Mouse (Mus musculus): ENCODE results near the gene Ccdc58. TPM values are rescaled to one million over a fixed set of nuclear protein-coding genes. Genes with fewer than 3 reads are reported as not detected.
"Not testable (repeated sequence)": the region's sequence is repeated elsewhere in the genome, so short reads cannot be mapped to it uniquely, and the experiment has no call there.

Ccdc58 gene
- polyA plus RNA-seq, 1 experiment from 2014 or later: 47.7 TPM

GRCm38 (mm10) chr16:36089065-36089464 is 17.6 kb downstream of the Ccdc58 start:
- Histone ChIP-seq H3K4me2 (replicated peaks) (no peak overlapping the region), H3K4me3 (no peak overlapping the region), H3K9ac (no peak overlapping the region), H3K27ac (no peak overlapping the region), H3K4me1 (no peaks in the 10 kb centered on the region), H3K9me3 (no peaks in the 10 kb centered on the region), H3K36me3 (peaks cover 40% of the 10 kb centered on the region), H3K27me3 (replicated peaks) (no peaks in the 10 kb centered on the region)
- 96% methylated on average over 7 of the region's 7 CpGs for WGBS
- ATAC-seq (ENCODE audit: low FRiP score, low read depth): no peak

GRCm38 (mm10) chr16:36089850-36090616 is 18.5 kb downstream of the Ccdc58 start:
- no peaks in the 10 kb centered on the region for H3K27me3 ChIP-seq (replicated peaks)
- no peaks in the 10 kb centered on the region for H3K4me1 ChIP-seq
- no peaks in the 10 kb centered on the region for H3K9me3 ChIP-seq
- no peak for ATAC-seq (ENCODE audit: low FRiP score, low read depth)
- 77% methylated on average over 8 of the region's 8 CpGs for WGBS
- no peak overlapping the region for H3K4me2 ChIP-seq (replicated peaks)
- peaks cover 39% of the 10 kb centered on the region for H3K36me3 ChIP-seq
- no peak overlapping the region for H3K9ac ChIP-seq
- no peak overlapping the region for H3K4me3 ChIP-seq
- no peak overlapping the region for H3K27ac ChIP-seq

GRCm38 (mm10) chr16:36090785-36091509 is 19.5 kb downstream of the Ccdc58 start:
- Histone ChIP-seq H3K4me1 (no peaks in the 10 kb centered on the region), H3K9me3 (no peaks in the 10 kb centered on the region), H3K9ac (no peak overlapping the region), H3K36me3 (peaks cover 31% of the 10 kb centered on the region), H3K27me3 (replicated peaks) (no peaks in the 10 kb centered on the region), H3K4me3 (no peak overlapping the region), H3K27ac (no peak overlapping the region), H3K4me2 (replicated peaks) (no peak overlapping the region)
- 91% methylated on average over 11 of the region's 11 CpGs for WGBS
- ATAC-seq (ENCODE audit: low FRiP score, low read depth): no peak

- Histone ChIP-seq H3K36me3 (peaks cover 15% of the 10 kb centered on the region; the same call in 1 of the 2 replicates), H3K9me3 (no peaks in the 10 kb centered on the region), H3K4me2 (replicated peaks) (no peak overlapping the region), H3K4me1 (no peaks in the 10 kb centered on the region), H3K4me3 (no peak overlapping the region), H3K27me3 (replicated peaks) (no peaks in the 10 kb centered on the region), H3K27ac (no peak overlapping the region), H3K9ac (no peak overlapping the region)
- 94% methylated on average over 3 of the region's 3 CpGs for WGBS
- no peak for ATAC-seq (ENCODE audit: low FRiP score, low read depth)
These were observed 22.6 kb downstream of the Ccdc58 start for GRCm38 (mm10) chr16:36094079-36094478.

- H3K9me3 ChIP-seq; H3K27ac ChIP-seq; H3K9ac ChIP-seq; H3K4me2 ChIP-seq (replicated peaks); H3K4me3 ChIP-seq; ATAC-seq (ENCODE audit: low FRiP score, low read depth); H3K27me3 ChIP-seq (replicated peaks); H3K4me1 ChIP-seq; H3K36me3 ChIP-seq: not testable (repeated sequence)
- WGBS: 93% methylated on average over 12 of the region's 12 CpGs
These were observed 26.5 kb downstream of the Ccdc58 start for GRCm38 (mm10) chr16:36097813-36098499.

- 87% methylated on average over 1 of the region's 1 CpGs for WGBS
- Histone ChIP-seq H3K27me3 (replicated peaks) (no peaks in the 10 kb centered on the region), H3K4me1 (no peaks in the 10 kb centered on the region), H3K9me3 (no peaks in the 10 kb centered on the region), H3K4me3 (no peak overlapping the region), H3K9ac (no peak overlapping the region), H3K36me3 (no peaks in the 10 kb centered on the region), H3K4me2 (replicated peaks) (no peak overlapping the region), H3K27ac (no peak overlapping the region)
- ATAC-seq (ENCODE audit: low FRiP score, low read depth): no peak
These were observed 30.0 kb downstream of the Ccdc58 start for GRCm38 (mm10) chr16:36101526-36101925.

- H3K4me1 ChIP-seq: no peaks in the 10 kb centered on the region
- H3K36me3 ChIP-seq: no peaks in the 10 kb centered on the region
- no peak overlapping the region for H3K4me2 ChIP-seq (replicated peaks)
- no peak overlapping the region for H3K9ac ChIP-seq
- no peak for ATAC-seq (ENCODE audit: low FRiP score, low read depth)
- no peaks in the 10 kb centered on the region for H3K27me3 ChIP-seq (replicated peaks)
- H3K4me3 ChIP-seq: no peak overlapping the region
- no peak overlapping the region for H3K27ac ChIP-seq
- no peaks in the 10 kb centered on the region for H3K9me3 ChIP-seq
- WGBS: 95% methylated on average over 1 of the region's 1 CpGs
These were observed 30.7 kb downstream of the Ccdc58 start for GRCm38 (mm10) chr16:36102211-36102610.

- not testable (repeated sequence) for H3K9ac ChIP-seq; H3K36me3 ChIP-seq; H3K4me3 ChIP-seq; H3K27ac ChIP-seq; H3K9me3 ChIP-seq; H3K4me1 ChIP-seq; H3K27me3 ChIP-seq (replicated peaks); H3K4me2 ChIP-seq (replicated peaks); ATAC-seq (ENCODE audit: low FRiP score, low read depth)
These were observed 40.0 kb downstream of the Ccdc58 start for GRCm38 (mm10) chr16:36111486-36111885.

- ATAC-seq (ENCODE audit: low FRiP score, low read depth): not testable (repeated sequence)
These were observed 44.3 kb downstream of the Ccdc58 start for GRCm38 (mm10) chr16:36115751-36116150.

GRCm38 (mm10) chr16:36128092-36128491 is 56.6 kb downstream of the Ccdc58 start:
- Histone ChIP-seq H3K4me2 (replicated peaks) (no peak overlapping the region), H3K36me3 (no peaks in the 10 kb centered on the region), H3K9ac (no peak overlapping the region), H3K27me3 (replicated peaks) (no peaks in the 10 kb centered on the region), H3K9me3 (no peaks in the 10 kb centered on the region), H3K27ac (no peak overlapping the region), H3K4me1 (no peaks in the 10 kb centered on the region), H3K4me3 (no peak overlapping the region)
- 88% methylated on average over 7 of the region's 7 CpGs for WGBS
- ATAC-seq (ENCODE audit: low FRiP score, low read depth): no peak

More at GRCm38 (mm10) chr16:36115751-36116150, 44.3 kb downstream of the Ccdc58 start:
- H3K9me3 ChIP-seq; H3K4me1 ChIP-seq; H3K36me3 ChIP-seq; H3K27ac ChIP-seq; H3K9ac ChIP-seq; H3K4me3 ChIP-seq; H3K4me2 ChIP-seq (replicated peaks); H3K27me3 ChIP-seq (replicated peaks): not testable (repeated sequence)
- 90% methylated on average over 6 of the region's 6 CpGs for WGBS

- Histone ChIP-seq H3K4me3 (no peak within 1 kb of the TSS), H3K27me3 (replicated peaks) (no peaks in the 10 kb centered on the region), H3K9me3 (no peaks in the 10 kb centered on the region), H3K27ac (no peak within 1 kb of the TSS), H3K4me2 (replicated peaks) (no peak within 1 kb of the TSS), H3K36me3 (no peaks in the 10 kb centered on the region), H3K4me1 (no peaks in the 10 kb centered on the region), H3K9ac (no peak within 1 kb of the TSS)
- ATAC-seq (ENCODE audit: low FRiP score, low read depth): no peak
- WGBS: 84% methylated on average over 1 of the region's 1 CpGs
These were observed 59.7 kb downstream of the Ccdc58 start, which contains the start of gene Csta1 for GRCm38 (mm10) chr16:36131141-36131540. Gene Csta1, minus strand, starts transcription at chr16:36131241.

GRCm38 (mm10) chr16:36138201-36138600 is 66.7 kb downstream of the Ccdc58 start:
- H3K27me3 ChIP-seq (replicated peaks): no peaks in the 10 kb centered on the region
- WGBS: 75% methylated on average over 2 of the region's 2 CpGs
- no peak overlapping the region for H3K9ac ChIP-seq
- H3K4me2 ChIP-seq (replicated peaks): no peak overlapping the region
- no peaks in the 10 kb centered on the region for H3K9me3 ChIP-seq
- no peak overlapping the region for H3K27ac ChIP-seq
- ATAC-seq (ENCODE audit: low FRiP score, low read depth): no peak
- no peak overlapping the region for H3K4me3 ChIP-seq
- no peaks in the 10 kb centered on the region for H3K36me3 ChIP-seq
- no peaks in the 10 kb centered on the region for H3K4me1 ChIP-seq

Measured in neural tube, embryonic 12.5 days (tissue).